Mouse (Mus musculus) MEL (cell line): ENCODE results near the gene Htr2a. TPM values are rescaled to one million over a fixed set of nuclear protein-coding genes. Genes with fewer than 3 reads are reported as not detected.

Experiments used
- DNase-seq: peaks from one replicate; pipeline ENCODE4 v3.0.0; 2011; ENCODE audit warnings: low read depth, low spot score
- H3K27ac ChIP-seq: 2 replicates; pipeline ENCODE4 v1.5.1; 2012; ENCODE audit warnings: low read depth, mild to moderate bottlenecking, control low read depth, low read length, moderate library complexity; ENCODE audit not compliant: control insufficient read depth
- H3K27me3 ChIP-seq, 2 experiments: fragments of 150-350 bp in 1 of 2; sonication (generic) in 1 of 2; 2 replicates each; pipeline ENCODE4 v1.6.1; 2012; ENCODE audit warnings: low read length in 2 of 2, mild to moderate bottlenecking in 2 of 2, improper control_type of control experiment in 1 of 2, moderate library complexity in 1 of 2; ENCODE audit not compliant: insufficient read depth in 2 of 2, control insufficient read depth in 1 of 2
- H3K36me3 ChIP-seq, 2 experiments: 2 replicates each; pipeline ENCODE4 v1.6.1; 2012 to 2014; ENCODE audit warnings: low read length in 2 of 2, improper control_type of control experiment in 1 of 2, inconsistent platforms in 1 of 2, mild to moderate bottlenecking in 1 of 2; ENCODE audit not compliant: insufficient read depth in 2 of 2, control insufficient read depth in 1 of 2
- H3K4me1 ChIP-seq, 2 experiments: fragments of 150-350 bp in 1 of 2; sonication (generic) in 1 of 2; 2 replicates each; pipeline ENCODE4 v1.6.1; 2012; ENCODE audit warnings: low read length in 2 of 2, improper control_type of control experiment in 1 of 2, mild to moderate bottlenecking in 1 of 2; ENCODE audit not compliant: insufficient read depth in 2 of 2, control insufficient read depth in 1 of 2
- H3K4me3 ChIP-seq, 2 experiments: fragments of 150-350 bp in 1 of 2; sonication (generic) in 1 of 2; 2 replicates each; pipeline ENCODE4 v1.5.1; 2012; ENCODE audit warnings: low read depth in 2 of 2, low read length in 2 of 2, mild to moderate bottlenecking in 2 of 2, moderate library complexity in 2 of 2, control low read depth in 1 of 2, improper control_type of control experiment in 1 of 2; ENCODE audit not compliant: control insufficient read depth in 1 of 2, insufficient read depth in 1 of 2
- H3K79me2 ChIP-seq: 2 replicates; pipeline ENCODE4 v1.6.1; 2012; ENCODE audit warnings: mild to moderate bottlenecking, low read length, moderate library complexity; ENCODE audit not compliant: control insufficient read depth, poor library complexity, insufficient read depth
- H3K9ac ChIP-seq: 2 replicates; pipeline ENCODE4 v1.6.1; 2012; ENCODE audit warnings: low read depth, mild to moderate bottlenecking, control low read depth, low read length, moderate library complexity; ENCODE audit not compliant: control insufficient read depth, poor library complexity, severe bottlenecking
- H3K9me3 ChIP-seq: fragments of 150-350 bp; sonication (generic); replicated peaks from 2 replicates; pipeline ENCODE4 v1.6.1; 2012; ENCODE audit warnings: mild to moderate bottlenecking, low read length, improper control_type of control experiment, moderate library complexity; ENCODE audit not compliant: insufficient read depth
- GABPA ChIP-seq: IDR thresholded peaks from 2 replicates; pipeline ENCODE4 v1.6.1; 2012; ENCODE audit warnings: low read depth, mild to moderate bottlenecking, inconsistent platforms, low read length, improper control_type of control experiment, moderate library complexity
- GATA1 ChIP-seq: IDR thresholded peaks from 2 replicates; pipeline ENCODE4 v1.6.1; 2011; ENCODE audit warnings: low read depth, low read length, improper control_type of control experiment
- JUND ChIP-seq: IDR thresholded peaks from 2 replicates; pipeline ENCODE4 v1.6.1; 2011; ENCODE audit warnings: low read depth, mild to moderate bottlenecking, improper control_type of control experiment, low read length
- KAT2A ChIP-seq: conservative IDR thresholded peaks from 2 replicates; pipeline ENCODE4 v1.6.1; 2012; ENCODE audit warnings: low read depth, low read length, improper control_type of control experiment, inconsistent platforms
- MAX ChIP-seq: IDR thresholded peaks from 2 replicates; pipeline ENCODE4 v1.6.1; 2011; ENCODE audit warnings: low read length, improper control_type of control experiment
- MAZ ChIP-seq: IDR thresholded peaks from 2 replicates; pipeline ENCODE4 v1.6.1; 2012; ENCODE audit warnings: low read depth, mild to moderate bottlenecking, inconsistent platforms, low read length, improper control_type of control experiment
- MEF2A ChIP-seq: IDR thresholded peaks from 2 replicates; pipeline ENCODE4 v1.6.1; 2014; ENCODE audit warnings: low read depth, mild to moderate bottlenecking, inconsistent platforms, low read length, improper control_type of control experiment; ENCODE audit not compliant: poor library complexity, insufficient replicate concordance, severe bottlenecking; ENCODE audit errors: extremely low read depth
- MYB ChIP-seq: IDR thresholded peaks from 2 replicates; pipeline ENCODE4 v1.6.1; 2011; ENCODE audit warnings: mild to moderate bottlenecking, low read depth, low read length, improper control_type of control experiment
- NRF1 ChIP-seq: IDR thresholded peaks from 2 replicates; pipeline ENCODE4 v1.6.1; 2014; ENCODE audit warnings: low read depth, mild to moderate bottlenecking, inconsistent platforms, low read length, improper control_type of control experiment, moderate library complexity; ENCODE audit not compliant: poor library complexity, insufficient read depth, severe bottlenecking
- POLR2AphosphoS2 ChIP-seq: IDR thresholded peaks from 2 replicates; pipeline ENCODE4 v1.6.1; 2011; ENCODE audit warnings: low read length, improper control_type of control experiment
- POLR2AphosphoS5 ChIP-seq: IDR thresholded peaks from 2 replicates; pipeline ENCODE4 v1.6.1; 2012; ENCODE audit warnings: low read depth, borderline replicate concordance, mild to moderate bottlenecking, inconsistent platforms, low read length, moderate library complexity, mixed read lengths
- SMC3 ChIP-seq: IDR thresholded peaks from 2 replicates; pipeline ENCODE4 v1.6.1; 2011; ENCODE audit warnings: low read depth, low read length, improper control_type of control experiment
- UBTF ChIP-seq: IDR thresholded peaks from 2 replicates; pipeline ENCODE4 v1.6.1; 2012; ENCODE audit warnings: low read depth, mild to moderate bottlenecking, inconsistent platforms, low read length, improper control_type of control experiment, moderate library complexity, borderline replicate concordance; ENCODE audit not compliant: insufficient read depth
- USF1 ChIP-seq: IDR thresholded peaks from 2 replicates; pipeline ENCODE4 v1.6.1; 2014; ENCODE audit warnings: low read depth, mild to moderate bottlenecking, inconsistent platforms, low read length, improper control_type of control experiment, moderate library complexity
- ZC3H11A ChIP-seq: IDR thresholded peaks from 2 replicates; pipeline ENCODE4 v1.6.1; 2012; ENCODE audit warnings: low read depth, mild to moderate bottlenecking, inconsistent platforms, low read length, improper control_type of control experiment
- polyA plus RNA-seq, 2 experiments: library from polyadenylated mRNA; stranded (reverse) in 1 of 2; unstranded in 1 of 2; fragments of >175 nt in 1 of 2; fragments of >200 nt in 1 of 2; gene quantifications; 2 replicates each; pipeline versions ENCODE4 v1.2.1 to v1.2.4; 2012; ENCODE audit warnings: low replicate concordance in 2 of 2, low read depth in 1 of 2; ENCODE audit not compliant: insufficient read length in 2 of 2, insufficient read depth in 1 of 2, missing spikeins in 1 of 2
- total RNA-seq: library from RNA; depleted of rRNA; stranded (reverse); fragments of 300-350 nt; gene quantifications from 2 replicates; pipeline ENCODE4 v1.2.3, GENCODE M21; 2012; rRNA removed

Htr2a gene
- total and polyA plus RNA-seq, 3 experiments, result 0.65 to 1.4 TPM; not detected in 1

DNA sequence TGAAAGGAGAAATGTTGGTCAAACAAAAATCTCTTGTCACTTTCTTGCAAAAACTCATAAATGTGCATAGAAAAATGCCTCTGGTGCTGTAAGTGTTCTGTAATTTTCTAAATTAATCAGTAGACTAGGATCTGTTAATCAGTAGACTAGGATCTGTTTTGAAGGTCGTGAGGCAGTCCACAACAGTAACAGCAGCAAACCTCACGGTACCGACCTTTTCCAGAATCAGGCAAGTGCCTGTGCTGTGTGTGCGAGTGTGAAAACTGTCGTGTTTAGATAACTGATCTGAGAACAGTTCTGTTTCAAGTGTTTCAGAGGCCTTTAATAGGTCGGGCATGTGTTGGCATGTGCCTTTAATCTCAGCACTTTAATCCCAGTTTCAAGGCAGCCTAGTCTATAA, 94.8 kb downstream of the Htr2a start:
- H3K27me3 ChIP-seq, result no peaks in the 10 kb centered on the region
- no peaks in the 10 kb centered on the region for H3K9me3 ChIP-seq
- H3K36me3 ChIP-seq, result peaks cover 15 to 28% of the 10 kb centered on the region in 2 experiments
- no peak overlapping the region for H3K27ac ChIP-seq
- peaks cover 14% of the 10 kb centered on the region for H3K79me2 ChIP-seq
- TF ChIP-seq JUND (no peak), GABPA (no peak), MYB (no peak), UBTF (no peak), GATA1 (no peak), MAX (no peak), NRF1 (no peak), MAZ (no peak), POLR2AphosphoS2 (no peak), POLR2AphosphoS5 (no peak), MEF2A (no peak), SMC3 (no peak), USF1 (no peak)
- no peak for DNase-seq
- H3K4me1 ChIP-seq, result peaks cover 4 to 7% of the 10 kb centered on the region in 2 experiments; a peak in 1 of 4 replicates
- H3K4me3 ChIP-seq, result no peak overlapping the region
- H3K9ac ChIP-seq, result no peak overlapping the region

DNA sequence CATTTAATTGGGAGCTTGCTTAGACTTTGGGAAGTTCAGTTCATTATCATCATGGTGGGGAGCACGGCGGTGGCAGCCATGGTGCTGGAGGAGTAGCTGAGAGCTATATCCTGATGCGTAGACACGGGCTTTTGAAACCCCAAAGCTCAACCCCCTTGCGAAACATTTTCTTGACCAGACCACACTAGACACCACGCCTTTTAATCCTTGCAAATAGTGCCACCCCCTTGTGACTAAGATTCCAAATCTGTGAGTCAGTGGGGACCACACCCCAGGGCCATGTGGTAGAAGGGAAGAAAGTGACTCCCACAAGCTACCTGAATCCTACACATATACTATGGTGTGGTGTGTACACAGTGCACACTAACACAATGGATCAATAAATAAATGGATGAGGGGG, 96.2 kb downstream of the Htr2a start:
- Histone ChIP-seq H3K27me3 (no peaks in the 10 kb centered on the region), H3K9ac (no peak overlapping the region), H3K27ac (no peak overlapping the region), H3K79me2 (peaks cover 14% of the 10 kb centered on the region), H3K4me3 (no peak overlapping the region), H3K36me3 (peaks cover 12 to 29% of the 10 kb centered on the region in 2 experiments), H3K9me3 (no peaks in the 10 kb centered on the region), H3K4me1 (peaks cover 4 to 7% of the 10 kb centered on the region in 2 experiments; a peak in 1 of 4 replicates)
- DNase-seq, result no peak
- no peak for TF ChIP-seq ZC3H11A
- TF ChIP-seq KAT2A, result no peak

Other genes starting within 250 kb of the Htr2a start
- gene Esd, start 91.5 kb downstream of the Htr2a start, total RNA-seq, result 150 and 159 TPM in 2 replicates
- 100 to 1,000 TPM in 1 of 2 experiments, not detected in 1; 230 TPM for gene Esd, start 91.5 kb downstream of the Htr2a start, polyA plus RNA-seq